8 mouse cellular contexts compared by ENCODE assay signal in genomic region chr11:54088947-54089317, GRCm38 (mm10). TPM values are rescaled to one million over a fixed set of nuclear protein-coding genes. Genes with fewer than 3 reads are reported as not detected.
DNase-seq lines count a peak whose midpoint lies in the region; ATAC-seq lines count a peak whose summit lies in the region.

No protein-coding gene starts in this region.

- no peak overlapping the region for H3K27ac ChIP-seq in heart, embryonic 11.5 days (ENCODE audit: low read depth, low read length)
- peak overlapping the region; percentile 98 for H3K27ac ChIP-seq in macrophage

- no peaks in the 10 kb centered on the region for H3K79me2 ChIP-seq in macrophage (ENCODE audit: inconsistent target)

- H3K36me3 ChIP-seq in heart, embryonic 11.5 days (ENCODE audit: control insufficient read depth, insufficient read depth, low read length): no peaks in the 10 kb centered on the region
- no peaks in the 10 kb centered on the region for H3K36me3 ChIP-seq in macrophage (ENCODE audit: inconsistent target)

- DNase-seq in heart, adult 11 months: peak; percentile 95
- peak; percentile 73 for DNase-seq in brain, adult 2 months (ENCODE audit: low read depth, low spot score)
- DNase-seq in layer of hippocampus, adult 9-11 months: peak; percentile 65
- peak; percentile 82 for DNase-seq in right cerebral cortex, postnatal 4 days

- no peak overlapping the region for H3K4me3 ChIP-seq in heart, embryonic 11.5 days (ENCODE audit: low read depth, low read length)
- H3K4me3 ChIP-seq in macrophage (ENCODE audit: inconsistent target): peak overlapping the region; percentile 14; the same call in 1 of the 2 replicates

- WGBS in heart, embryonic 11.5 days (ENCODE audit: insufficient replicate concordance): 49% methylated on average over 5 of the region's 5 CpGs
- 57% methylated on average over 5 of the region's 5 CpGs for WGBS in macrophage (ENCODE audit: missing documents)

- ATAC-seq in heart, embryonic 11.5 days (replicated peaks; ENCODE audit: insufficient number of reproducible peaks, low FRiP score, low TSS enrichment): no peak
- ATAC-seq in erythroid progenitor cell, adult 5-6 weeks (replicated peaks; ENCODE audit: low FRiP score, poor library complexity, severe bottlenecking): peak; percentile 85
- peak; percentile 58 to 72; a peak in 3 of 4 replicates for ATAC-seq in hematopoietic stem cell, adult 5-6 weeks (replicated peaks in 1 of 2; ENCODE audit: insufficient read depth in 1 of 2, low FRiP score in 2 of 2, low TSS enrichment in 1 of 2, low read depth in 1 of 2, poor library complexity in 2 of 2, severe bottlenecking in 2 of 2)

- H3K9ac ChIP-seq in heart, embryonic 11.5 days (ENCODE audit: low read depth, low read length): no peak overlapping the region

- no peaks in the 10 kb centered on the region for H3K9me3 ChIP-seq in heart, embryonic 11.5 days (replicated peaks; ENCODE audit: control insufficient read depth, low read length)

- H3K27me3 ChIP-seq in heart, embryonic 11.5 days (ENCODE audit: control insufficient read depth, insufficient read depth, low read length): no peaks in the 10 kb centered on the region

- H3K4me1 ChIP-seq in heart, embryonic 11.5 days (ENCODE audit: control insufficient read depth, insufficient read depth, low read length): peaks cover 4% of the 10 kb centered on the region; the same call in 1 of the 2 replicates

- no peak overlapping the region for H3K4me2 ChIP-seq in heart, embryonic 11.5 days

RNA-seq across cellular contexts. Expression of gene P4ha2, which starts 11.0 kb away (rescaled TPM):
- polyA plus RNA-seq in heart, embryonic 11.5 days (2014; fragmentation: Nextera tagmentation; extraction: Ambion mirVana): 51.6 and 61.3 TPM in 2 replicates
- total RNA-seq in erythroid progenitor cell, adult 5-6 weeks (2015; ENCODE audit: low replicate concordance): not detected in 2 replicates
- not detected in 2 replicates for total RNA-seq in erythroid progenitor cell, adult 5-6 weeks (2017; ENCODE audit: low replicate concordance)
- total RNA-seq in hematopoietic stem cell, adult 5-6 weeks (2017): not detected in 2 replicates
- total RNA-seq in macrophage (2018; cell fraction: chromatin; rRNA removed): 10 to 100 TPM in 12 of 26 experiments, 1 to 10 TPM in 14; 1.3 to 33.9 (median 9.6) TPM
- 10 to 100 TPM in 2 of 26 experiments, 1 to 10 TPM in 24; 2.6 to 10.9 (median 5.4) TPM for total RNA-seq in macrophage (2018; cell fraction: cytosol; rRNA removed)
- total RNA-seq in macrophage (2018; cell fraction: nucleus; rRNA removed): 10 to 100 TPM in 10 of 26 experiments, 1 to 10 TPM in 16; 4.3 to 32.0 (median 8.7) TPM
- 8.3 to 15.6 TPM (median 11.6 TPM) in 3 replicates for polyA plus RNA-seq in macrophage (2018)

RNA-seq across cellular contexts. Expression of gene Pdlim4, which starts 20.1 kb away (rescaled TPM):
- 8.6 and 12.0 TPM in 2 replicates for polyA plus RNA-seq in heart, embryonic 11.5 days (2014; fragmentation: Nextera tagmentation; extraction: Ambion mirVana)
- total RNA-seq in erythroid progenitor cell, adult 5-6 weeks (2015; ENCODE audit: low replicate concordance): not detected in 2 replicates
- total RNA-seq in erythroid progenitor cell, adult 5-6 weeks (2017; ENCODE audit: low replicate concordance): not detected in 2 replicates
- total RNA-seq in hematopoietic stem cell, adult 5-6 weeks (2017): not detected in 2 replicates
- 10 to 100 TPM; 13.2 to 89.9 (median 45.3) TPM for total RNA-seq in macrophage (2018; cell fraction: chromatin; rRNA removed)
- 10 to 100 TPM; 32.2 to 67.7 (median 41.7) TPM for total RNA-seq in macrophage (2018; cell fraction: cytosol; rRNA removed)
- total RNA-seq in macrophage (2018; cell fraction: nucleus; rRNA removed): 10 to 100 TPM; 15.0 to 75.9 (median 36.0) TPM
- polyA plus RNA-seq in macrophage (2018): 33.9 to 78.0 TPM (median 67.8 TPM) in 3 replicates
